Mouse (Mus musculus) erythroblast, embryonic 14.5 days (primary cell): Measurements from ENCODE around the gene Wasf3.

Experiments used
- GATA1 ChIP-seq: IDR thresholded peaks from 2 replicates; pipeline ENCODE4 v1.6.1; 2012; ENCODE audit warnings: low read length, inconsistent platforms, mixed read lengths
- TAL1 ChIP-seq: IDR thresholded peaks from 3 replicates; pipeline ENCODE4 v1.6.1; 2012; ENCODE audit warnings: low read length, inconsistent platforms, mixed read lengths

DNA sequence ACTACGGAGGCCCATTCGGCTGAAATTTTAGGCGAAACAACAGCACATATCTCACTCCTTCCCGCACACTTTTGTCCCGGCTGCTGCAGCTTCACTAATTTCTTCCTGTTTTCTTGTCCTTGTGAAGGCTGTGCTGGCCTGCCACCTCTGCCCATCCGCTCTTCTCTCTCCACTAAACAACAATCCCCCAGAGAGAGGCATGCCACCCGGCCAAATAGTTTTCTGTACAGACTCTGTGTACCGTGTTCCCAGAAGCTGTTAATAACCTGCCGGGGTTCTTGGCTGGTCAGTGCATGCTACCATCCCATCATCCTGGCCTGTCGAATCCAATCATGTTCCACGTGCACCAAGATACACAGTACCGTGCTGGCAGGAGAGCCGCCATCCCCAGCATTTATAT is 15.8 kb upstream of the Wasf3 start:
- no peak for TF ChIP-seq GATA1
- no peak for TF ChIP-seq TAL1
